Mouse (Mus musculus) liver, embryonic 14.5 days (tissue): ENCODE data around the gene Hcn4.

Experiments used
- CTCF ChIP-seq: IDR thresholded peaks from 2 replicates; pipeline ENCODE4 v1.5.1; 2016; ENCODE audit warnings: antibody characterized with exemption, low read depth, control low read depth
- EP300 ChIP-seq: IDR thresholded peaks from 2 replicates; pipeline ENCODE4 v1.6.1; 2016; ENCODE audit warnings: antibody characterized with exemption, low read depth

DNA sequence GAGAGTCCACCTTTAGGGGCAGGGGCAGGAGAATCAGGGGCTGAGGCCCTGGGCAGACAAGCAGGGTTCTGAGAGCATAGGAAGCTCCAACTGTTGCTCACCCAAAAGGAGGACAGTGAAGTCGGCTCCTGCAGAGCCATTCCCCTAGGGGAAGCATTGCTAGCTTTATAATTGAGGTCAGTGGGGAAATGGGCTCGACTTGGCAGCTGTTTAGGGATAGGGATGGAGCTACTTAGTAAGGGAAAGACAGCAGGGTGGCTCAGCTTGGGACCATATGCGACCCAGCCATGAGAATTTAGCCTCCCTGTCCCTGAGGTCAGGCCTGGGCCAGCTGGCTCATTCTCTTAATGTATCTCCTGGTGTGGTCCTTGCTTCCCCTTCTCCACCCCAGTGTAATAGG, 31.7 kb downstream of the Hcn4 start:
- TF ChIP-seq EP300 (no peak), CTCF (no peak)
